Mouse (Mus musculus) kidney, adult 2 months (tissue): ENCODE measurements at regions not wholly inside any gene's neighbourhood (a gene's known extent, or its start where the extent isn't known, plus 50 kb on each side); places are given as distances from the start of the nearest gene placed in this dataset.
A peak's percentile ranks its signal among the peaks of the same experiment; 100 is the strongest.

Experiments
- DNase-seq: peaks from one replicate; pipeline ENCODE4 v3.0.0; 2021
- H3K27ac ChIP-seq: fragments of 200-500 bp; 2 replicates; pipeline ENCODE4 v1.5.1; 2012; ENCODE audit warnings: low read depth, low read length, control low read depth, inconsistent platforms; ENCODE audit not compliant: insufficient read depth
- H3K27me3 ChIP-seq: fragments of 200-500 bp; replicated peaks from 2 replicates; pipeline ENCODE4 v1.6.1; 2012; ENCODE audit warnings: mild to moderate bottlenecking, moderate library complexity, low read length, inconsistent platforms; ENCODE audit not compliant: control insufficient read depth, insufficient read depth
- H3K36me3 ChIP-seq: fragments of 200-500 bp; 2 replicates; pipeline ENCODE4 v1.6.1; 2012; ENCODE audit warnings: mild to moderate bottlenecking, moderate library complexity, low read length, inconsistent platforms; ENCODE audit not compliant: control insufficient read depth, insufficient read depth
- H3K4me1 ChIP-seq: fragments of 200-500 bp; 2 replicates; pipeline ENCODE4 v1.6.1; 2011; ENCODE audit warnings: low read length; ENCODE audit not compliant: control insufficient read depth, insufficient read depth
- H3K4me3 ChIP-seq: fragments of 200-500 bp; 2 replicates; pipeline ENCODE4 v1.5.1; 2011; ENCODE audit warnings: mild to moderate bottlenecking, low read depth, low read length, control low read depth; ENCODE audit not compliant: insufficient read depth
- CTCF ChIP-seq: fragments of 200-500 bp; conservative IDR thresholded peaks from 2 replicates; pipeline ENCODE4 v1.5.1; 2011; ENCODE audit warnings: low read depth, mild to moderate bottlenecking, control low read depth, low read length, moderate library complexity, mixed read lengths; ENCODE audit not compliant: insufficient read depth, insufficient read length
- POLR2A ChIP-seq: fragments of 200-500 bp; IDR thresholded peaks from one replicate; pipeline ENCODE4 v1.6.1; 2011; ENCODE audit warnings: low read depth, low read length, control low read depth
- WGBS: fragments of 180-500 bp; shearing (Covaris S2); methylation state at CpG from one replicate; pipeline ENCODE4 v1.1.7; 2018; 5-methylcytosine and 5-hydroxymethylcytosine counted together

- no peaks in the 10 kb centered on the region for H3K27me3 ChIP-seq
- DNase-seq, result no peak
- H3K4me3 ChIP-seq, result no peak overlapping the region
- H3K4me1 ChIP-seq, result no peaks in the 10 kb centered on the region
- no peak overlapping the region for H3K27ac ChIP-seq
- TF ChIP-seq CTCF (no peak), POLR2A (no peak)
- 59% methylated on average over 2 of the region's 2 CpGs for WGBS
- no peaks in the 10 kb centered on the region for H3K36me3 ChIP-seq
Observed at GRCm38 (mm10) chr12:25444355-25444754, 347.4 kb upstream of the Id2 start.

- DNase-seq, result no peak
- H3K27me3 ChIP-seq, result no peaks in the 10 kb centered on the region
- WGBS, result 82% methylated on average over 7 of the region's 7 CpGs
- no peak overlapping the region for H3K4me3 ChIP-seq
- H3K36me3 ChIP-seq, result no peaks in the 10 kb centered on the region
- H3K27ac ChIP-seq, result no peak overlapping the region
- no peak for TF ChIP-seq POLR2A
- TF ChIP-seq CTCF, result no peak
- H3K4me1 ChIP-seq, result no peaks in the 10 kb centered on the region
Observed at GRCm38 (mm10) chr12:25439029-25439551, 342.1 kb upstream of the Id2 start.

DNA sequence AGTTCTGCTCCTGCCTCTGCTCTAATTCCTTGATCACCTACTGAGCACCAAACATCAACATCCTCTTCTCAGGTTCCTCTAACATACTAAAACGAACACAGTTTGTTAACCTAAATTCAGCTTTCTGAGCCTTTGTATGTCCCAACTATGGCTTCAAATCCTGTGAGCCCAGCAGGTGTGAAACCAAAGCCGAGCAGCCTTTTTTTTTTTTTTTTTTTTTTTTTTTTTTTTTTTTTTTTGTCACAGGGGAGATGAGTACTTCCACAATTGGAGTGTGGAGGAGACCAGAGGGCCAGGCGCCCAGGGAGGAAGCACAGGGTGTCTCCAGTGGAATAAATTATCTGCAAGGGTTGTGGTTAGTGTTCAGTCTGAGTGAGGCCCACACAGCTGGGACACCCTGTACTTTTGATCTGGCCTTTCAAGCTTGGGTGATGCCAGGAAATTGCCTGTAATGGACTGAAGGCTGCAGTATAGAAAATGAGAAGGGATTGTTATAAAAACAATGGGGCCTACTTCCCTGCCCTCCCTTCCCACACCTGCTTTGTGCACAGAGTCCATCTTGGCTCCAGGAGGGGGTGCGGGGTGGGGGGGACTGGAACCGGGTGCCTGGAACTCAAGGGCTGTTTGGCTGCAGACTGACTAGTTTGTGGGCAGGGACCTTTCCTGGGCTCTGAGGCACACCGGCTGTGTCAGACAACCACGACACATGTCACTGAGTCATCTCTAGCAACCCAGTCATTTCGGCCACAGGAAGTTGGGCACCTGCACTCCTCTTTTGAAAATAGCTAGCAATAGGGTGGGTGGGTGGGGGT lies 341.5 kb upstream of the Id2 start:
- no peak overlapping the region for H3K27ac ChIP-seq
- no peak for TF ChIP-seq POLR2A
- TF ChIP-seq CTCF, result no peak

DNA sequence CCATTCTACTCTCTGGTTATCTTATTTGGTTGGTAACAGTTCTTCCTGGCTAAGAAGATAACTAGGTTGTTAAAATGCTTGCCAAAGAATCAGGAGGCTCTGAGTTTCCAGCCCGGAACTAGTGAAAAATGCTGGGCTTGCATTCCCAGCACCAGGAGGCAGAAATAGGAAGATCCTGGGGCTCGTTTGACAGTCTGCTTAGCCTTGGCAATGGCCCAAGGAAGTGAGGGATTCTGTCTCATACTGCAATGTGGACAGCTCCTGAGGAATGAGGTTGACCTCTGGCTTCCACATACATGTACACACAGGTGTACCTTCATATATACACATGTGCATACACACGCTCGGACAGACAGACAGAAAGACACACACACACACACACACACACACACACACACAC lies 340.6 kb upstream of the Id2 start:
- Histone ChIP-seq H3K36me3 (no peaks in the 10 kb centered on the region), H3K27ac (no peak overlapping the region), H3K4me1 (no peaks in the 10 kb centered on the region), H3K4me3 (no peak overlapping the region), H3K27me3 (no peaks in the 10 kb centered on the region)
- DNase-seq, result peak; percentile 69
- no peak for TF ChIP-seq POLR2A
- TF ChIP-seq CTCF, result no peak
- 57% methylated on average over 4 of the region's 4 CpGs for WGBS

More for the DNA sequence above, 341.5 kb upstream of the Id2 start:
- Histone ChIP-seq H3K27me3 (no peaks in the 10 kb centered on the region), H3K4me3 (no peak overlapping the region), H3K4me1 (no peaks in the 10 kb centered on the region), H3K36me3 (no peaks in the 10 kb centered on the region)
- peak; percentile 57 for DNase-seq
- 33% methylated on average over 8 of the region's 8 CpGs for WGBS

- Histone ChIP-seq H3K27ac (no peak overlapping the region), H3K4me1 (no peaks in the 10 kb centered on the region), H3K27me3 (no peaks in the 10 kb centered on the region), H3K4me3 (no peak overlapping the region), H3K36me3 (no peaks in the 10 kb centered on the region)
- DNase-seq, result no peak
- 80% methylated on average over 6 of the region's 6 CpGs for WGBS
- no peak for TF ChIP-seq POLR2A
- TF ChIP-seq CTCF, result no peak
Observed at GRCm38 (mm10) chr12:25436220-25436911, 339.4 kb upstream of the Id2 start.

- Histone ChIP-seq H3K27ac (no peak overlapping the region), H3K4me1 (no peaks in the 10 kb centered on the region), H3K36me3 (no peaks in the 10 kb centered on the region), H3K27me3 (no peaks in the 10 kb centered on the region), H3K4me3 (no peak overlapping the region)
- 90% methylated on average over 6 of the region's 6 CpGs for WGBS
- TF ChIP-seq POLR2A, result no peak
- no peak for TF ChIP-seq CTCF
- DNase-seq, result no peak
Observed at GRCm38 (mm10) chr12:25432796-25433195, 335.9 kb upstream of the Id2 start.

DNA sequence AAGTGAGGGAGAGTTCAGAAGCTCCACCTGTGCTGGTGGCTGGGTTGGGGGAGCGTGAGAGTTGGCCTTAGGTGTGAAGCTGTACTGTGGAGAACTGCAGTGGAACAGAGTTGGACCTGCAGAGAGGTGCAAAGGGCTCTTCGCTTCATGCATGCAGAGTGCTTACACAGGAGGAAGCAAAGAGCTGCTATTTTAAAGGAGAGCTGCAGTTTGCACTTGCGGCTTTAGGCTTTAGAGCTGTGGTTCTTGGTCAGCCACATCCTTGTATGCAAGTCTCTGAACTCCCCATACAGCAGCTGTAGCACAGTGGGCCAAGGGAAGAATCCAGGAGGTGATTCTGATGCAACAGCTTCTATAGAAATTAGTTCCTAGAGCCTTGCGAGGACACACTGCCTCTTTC lies 334.0 kb upstream of the Id2 start:
- H3K36me3 ChIP-seq, result no peaks in the 10 kb centered on the region
- no peaks in the 10 kb centered on the region for H3K4me1 ChIP-seq
- no peak overlapping the region for H3K27ac ChIP-seq
- H3K4me3 ChIP-seq, result no peak overlapping the region
- DNase-seq, result no peak
- TF ChIP-seq CTCF, result no peak
- no peak for TF ChIP-seq POLR2A
- H3K27me3 ChIP-seq, result no peaks in the 10 kb centered on the region
- 80% methylated on average over 4 of the region's 4 CpGs for WGBS
